Mouse (Mus musculus) neutrophil, adult 83 days (primary cell): Measurements from ENCODE around the gene Fam78a. TPM values are rescaled to one million over a fixed set of nuclear protein-coding genes. Genes with fewer than 3 reads are reported as not detected.

Experiments used
- total RNA-seq, 2 experiments: library from RNA; stranded (reverse); gene quantifications; one replicate each; pipeline ENCODE4 v1.2.4; 2023

Gene Fam78a
- 10 to 100 TPM; 12.5 to 17.8 TPM for total RNA-seq

GRCm38 (mm10) chr2:32084111-32084871 is at the start of gene Fam78a:
Gene Fam78a, minus strand, starts transcription at chr2:32084857.

GRCm38 (mm10) chr2:32095351-32096121 is 10.9 kb upstream of the Fam78a start, which contains the start of gene Plpp7:
Gene Plpp7, plus strand, starts transcription at chr2:32095528.

Other genes with a start within 250 kb of the Fam78a start
- gene Fibcd1, start 238.9 kb downstream of the Fam78a start, total RNA-seq = not detected
- gene Lamc3, start 197.6 kb downstream of the Fam78a start, total RNA-seq = not detected
- gene Aif1l, start 134.7 kb downstream of the Fam78a start, total RNA-seq = not detected
- 10 to 100 TPM; 58.8 to 63.5 TPM for gene Nup214, start 110.4 kb downstream of the Fam78a start, total RNA-seq
- under 1 TPM; 0.38 to 0.46 TPM for gene Plpp7, start 10.7 kb upstream of the Fam78a start, total RNA-seq
- 10 to 100 TPM; 36.1 to 37.1 TPM for gene Prrc2b, start 66.2 kb upstream of the Fam78a start, total RNA-seq
- 10 to 100 TPM; 14.9 to 19.0 TPM for gene Pomt1, start 151.7 kb upstream of the Fam78a start, total RNA-seq
- 10 to 100 TPM; 36.1 to 43.9 TPM for gene Uck1, start 175.3 kb upstream of the Fam78a start, total RNA-seq
- gene Golga2, start 202.5 kb upstream of the Fam78a start, total RNA-seq = 10 to 100 TPM; 59.8 to 63.9 TPM
- 10 to 100 TPM; 81.4 TPM for gene Swi5, start 203.2 kb upstream of the Fam78a start, total RNA-seq